ENCODE assay signal across 8 mouse cellular contexts in the genomic region with DNA sequence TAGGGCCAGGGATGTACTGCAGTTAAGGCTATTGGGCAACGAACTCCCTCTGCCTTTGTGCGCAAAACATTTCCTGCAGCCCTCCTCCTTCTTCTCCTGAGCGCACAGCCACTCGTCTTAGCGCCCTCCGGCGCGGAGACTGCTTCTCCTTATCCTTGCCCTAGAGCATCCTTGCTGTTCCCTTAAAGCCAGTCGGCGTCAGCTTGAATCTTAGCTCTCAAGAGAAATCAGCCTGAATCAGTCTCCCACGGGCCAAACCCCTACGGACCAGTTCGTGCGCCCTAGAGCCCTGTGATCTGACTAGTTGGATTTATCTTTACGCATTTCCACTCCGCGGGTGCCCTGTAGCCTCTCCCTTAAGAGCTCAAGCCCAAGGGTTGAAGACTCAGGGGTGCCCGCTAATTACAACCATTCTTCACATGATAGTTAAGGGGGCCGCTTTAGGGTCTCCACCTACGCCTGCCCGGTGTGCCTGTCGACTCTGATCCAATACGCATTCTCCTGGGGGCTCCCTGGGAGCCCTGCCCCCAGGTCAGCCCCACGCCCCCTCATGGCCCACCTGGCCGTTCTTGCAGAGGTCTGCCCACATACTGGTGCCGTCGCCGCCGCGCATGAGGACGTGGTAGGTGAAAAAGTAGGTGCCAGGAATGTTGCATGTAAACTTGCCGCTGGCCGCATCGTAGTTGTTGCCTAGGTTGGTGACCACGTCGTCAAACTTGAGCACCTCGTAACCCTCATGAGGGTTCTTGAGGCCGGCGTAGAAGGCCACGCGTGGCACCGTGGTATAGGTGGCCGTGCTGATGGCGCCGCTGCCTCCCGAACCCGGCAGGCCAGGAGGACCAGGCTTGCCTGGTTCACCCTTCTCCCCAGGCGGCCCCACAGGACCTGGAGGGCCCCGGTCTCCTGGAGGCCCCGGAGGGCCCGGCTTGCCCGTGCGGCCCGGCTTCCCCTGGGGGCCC. TPM values are rescaled to one million over a fixed set of nuclear protein-coding genes. Genes with fewer than 3 reads are reported as not detected.
DNase-seq lines count a peak whose midpoint lies in the region; ATAC-seq lines count a peak whose summit lies in the region.

No protein-coding gene starts in this region.

- no peak for DNase-seq in liver, embryonic 11.5 days (ENCODE audit: low spot score)
- no peak for DNase-seq in liver
- DNase-seq in limb, embryonic 11.5 days (ENCODE audit: low spot score), result peak; percentile 47
- DNase-seq in retina, embryonic 14.5 days (ENCODE audit: low spot score), result peak; percentile 42
- no peak for DNase-seq in left cerebral cortex, postnatal 10 days (ENCODE audit: extremely low spot score in 1 of 2, low spot score in 2 of 2)
- DNase-seq in ovary, adult 18-20 months (ENCODE audit: low spot score), result no peak
- DNase-seq in kidney, adult 18-20 months, result no peak

- H3K9me3 ChIP-seq in liver, embryonic 11.5 days (ENCODE audit: control insufficient read depth, low read length), result no peaks in the 10 kb centered on the region
- no peaks in the 10 kb centered on the region for H3K9me3 ChIP-seq in embryonic facial prominence, embryonic 12.5 days
- H3K9me3 ChIP-seq in limb, embryonic 11.5 days (ENCODE audit: control insufficient read depth, low read length), result no peaks in the 10 kb centered on the region

- peak overlapping the region; percentile 44 for H3K4me3 ChIP-seq in liver, embryonic 11.5 days (ENCODE audit: low read depth, low read length)
- peak overlapping the region; percentile 34 for H3K4me3 ChIP-seq in embryonic facial prominence, embryonic 12.5 days
- H3K4me3 ChIP-seq in limb, embryonic 11.5 days (ENCODE audit: low read depth, low read length), result peak overlapping the region; percentile 25

- no peaks in the 10 kb centered on the region for H3K36me3 ChIP-seq in liver, embryonic 11.5 days (ENCODE audit: control insufficient read depth, insufficient read depth, low read length)
- no peaks in the 10 kb centered on the region for H3K36me3 ChIP-seq in embryonic facial prominence, embryonic 12.5 days
- no peaks in the 10 kb centered on the region for H3K36me3 ChIP-seq in limb, embryonic 11.5 days (ENCODE audit: control insufficient read depth, insufficient read depth, low read length)

- H3K27me3 ChIP-seq in liver, embryonic 11.5 days (replicated peaks; ENCODE audit: control insufficient read depth, insufficient read depth, low read length), result peaks cover 90% of the 10 kb centered on the region
- H3K27me3 ChIP-seq in embryonic facial prominence, embryonic 12.5 days, result peaks cover 95% of the 10 kb centered on the region
- H3K27me3 ChIP-seq in limb, embryonic 11.5 days (ENCODE audit: control insufficient read depth, insufficient read depth, low read length), result peaks cover 80% of the 10 kb centered on the region

- H3K9ac ChIP-seq in liver, embryonic 11.5 days (ENCODE audit: low read depth, low read length), result no peak overlapping the region
- H3K9ac ChIP-seq in embryonic facial prominence, embryonic 12.5 days, result peak overlapping the region; percentile 42; the same call in 1 of the 2 replicates
- no peak overlapping the region for H3K9ac ChIP-seq in limb, embryonic 11.5 days (ENCODE audit: low read length)

- peak overlapping the region; percentile 63 for H3K4me2 ChIP-seq in liver, embryonic 11.5 days
- H3K4me2 ChIP-seq in embryonic facial prominence, embryonic 12.5 days (replicated peaks), result peak overlapping the region; percentile 67
- peak overlapping the region; percentile 42 for H3K4me2 ChIP-seq in limb, embryonic 11.5 days (ENCODE audit: low read depth, severe bottlenecking)

- intact Hi-C loops in left cerebral cortex, postnatal 10 days (cut with DNase I), result loop anchor here (5.0 kb wide), 1 partner anchor 47 kb away; no protein-coding TSS in a partner anchor

- peak; percentile 8; the same call in 1 of the 2 replicates for ATAC-seq in liver, embryonic 11.5 days (replicated peaks; ENCODE audit: low FRiP score)
- no peak for ATAC-seq in embryonic facial prominence, embryonic 12.5 days (ENCODE audit: insufficient number of reproducible peaks, insufficient read depth, low FRiP score, low TSS enrichment)
- no peak for ATAC-seq in limb, embryonic 11.5 days (ENCODE audit: insufficient number of reproducible peaks, low FRiP score, low TSS enrichment, low read depth)

- WGBS in liver, embryonic 11.5 days, result 7% methylated on average over 54 of the region's 54 CpGs
- 2% methylated on average over 54 of the region's 54 CpGs for WGBS in embryonic facial prominence, embryonic 12.5 days
- 4% methylated on average over 54 of the region's 54 CpGs for WGBS in limb, embryonic 11.5 days

- peaks cover 33% of the 10 kb centered on the region for H3K4me1 ChIP-seq in liver, embryonic 11.5 days (replicated peaks; ENCODE audit: control insufficient read depth, insufficient read depth, low read length)
- H3K4me1 ChIP-seq in embryonic facial prominence, embryonic 12.5 days, result peaks cover 40% of the 10 kb centered on the region
- peaks cover 2% of the 10 kb centered on the region; the same call in 1 of the 2 replicates for H3K4me1 ChIP-seq in limb, embryonic 11.5 days (ENCODE audit: control insufficient read depth, insufficient read depth, low read length)

- H3K27ac ChIP-seq in liver, embryonic 11.5 days (ENCODE audit: low read depth, low read length), result no peak overlapping the region
- peak overlapping the region; percentile 17; the same call in 1 of the 2 replicates for H3K27ac ChIP-seq in embryonic facial prominence, embryonic 12.5 days
- H3K27ac ChIP-seq in limb, embryonic 11.5 days (replicated peaks; ENCODE audit: low read depth, low read length), result no peak overlapping the region

RNA-seq across cellular contexts. Expression of gene C1ql1, which starts 0.9 kb away (rescaled TPM):
- 0.78 and 1.1 TPM in 2 replicates for polyA plus RNA-seq in liver, embryonic 11.5 days (2014; fragmentation: Nextera tagmentation; extraction: Ambion mirVana)
- 3.7 and 3.9 TPM in 2 replicates for polyA plus RNA-seq in embryonic facial prominence, embryonic 12.5 days (2016; fragmentation: Nextera tagmentation; extraction: Ambion mirVana)
- polyA plus RNA-seq in limb, embryonic 11.5 days (2014; fragmentation: Nextera tagmentation; extraction: Ambion mirVana), result 0.85 and 0.88 TPM in 2 replicates
- total RNA-seq in left cerebral cortex, postnatal 10 days (2021), result 10 to 100 TPM; 19.7 to 23.9 TPM

RNA-seq across cellular contexts. Expression of gene Kif18b, which starts 20.7 kb away (rescaled TPM):
- 10.3 TPM in 2 replicates for polyA plus RNA-seq in liver, embryonic 11.5 days (2014; fragmentation: Nextera tagmentation; extraction: Ambion mirVana)
- 10.3 and 10.6 TPM in 2 replicates for polyA plus RNA-seq in embryonic facial prominence, embryonic 12.5 days (2016; fragmentation: Nextera tagmentation; extraction: Ambion mirVana)
- 10.6 and 10.8 TPM in 2 replicates for polyA plus RNA-seq in limb, embryonic 11.5 days (2014; fragmentation: Nextera tagmentation; extraction: Ambion mirVana)
- total RNA-seq in left cerebral cortex, postnatal 10 days (2021), result 1 to 10 TPM; 1.2 to 1.9 TPM

RNA-seq across cellular contexts. Expression of gene Gfap, which starts 44.9 kb away (rescaled TPM):
- polyA plus RNA-seq in liver, embryonic 11.5 days (2014; fragmentation: Nextera tagmentation; extraction: Ambion mirVana), result 2.4 and 2.8 TPM in 2 replicates
- 0.29 and 0.41 TPM in 2 replicates for polyA plus RNA-seq in embryonic facial prominence, embryonic 12.5 days (2016; fragmentation: Nextera tagmentation; extraction: Ambion mirVana)
- polyA plus RNA-seq in limb, embryonic 11.5 days (2014; fragmentation: Nextera tagmentation; extraction: Ambion mirVana), result 0.16 and 0.18 TPM in 2 replicates
- total RNA-seq in left cerebral cortex, postnatal 10 days (2021), result 100 to 1,000 TPM; 109 to 117 TPM

Comparison
In these comparisons a context has a peak if more than half of its experiments do, and no peak if none do; other contexts are left out.
1. DNase-seq: peak in limb, embryonic 11.5 days (single experiment) and retina, embryonic 14.5 days (single experiment); none in liver, embryonic 11.5 days (single experiment), liver (single experiment), left cerebral cortex, postnatal 10 days (0 of 2), ovary, adult 18-20 months (single experiment) and kidney, adult 18-20 months (single experiment).
2. Peak in every context shown above with its lines, with median percentiles within 50 percentile points of each other: H3K4me2 ChIP-seq and H3K4me3 ChIP-seq.